ENCODE assay signal across 20 mouse cellular contexts in the genomic region with DNA sequence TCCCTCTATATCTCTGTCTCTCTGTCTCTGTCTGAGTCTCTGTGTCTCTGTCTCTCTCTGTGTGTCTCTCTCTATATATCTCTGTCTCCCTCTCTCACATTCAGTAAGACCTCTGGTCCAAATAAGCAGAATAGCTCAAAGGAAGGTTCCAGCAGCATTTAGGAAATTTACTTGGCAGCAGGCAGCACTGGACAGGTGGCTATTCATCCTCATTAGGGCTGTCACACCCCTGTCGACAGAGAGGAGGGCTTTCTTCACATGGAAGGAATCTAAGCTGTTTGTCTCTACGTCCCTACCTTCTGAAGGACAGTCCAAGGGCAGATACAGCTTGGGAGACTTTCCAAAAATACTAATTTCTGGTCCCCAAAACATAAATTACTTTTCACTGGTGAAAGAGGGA.
"Had no signal": no experiment of that assay in that cellular context is flagged by ENCODE, and none has a peak within 500 bp of the region (broad histone marks: within the 10 kb centered on the region; RNA-seq: fewer than 3 reads in every experiment).

No protein-coding gene starts in this region.

- DNase-seq: kidney, postnatal 25 days; layer of hippocampus, adult 9-11 months; liver; lung, adult 18-20 months; lung, postnatal 10 days; lung, postnatal 36 days; thymus, adult 18-20 months; thymus, postnatal 36 days had no signal

- H3K36me3 ChIP-seq: limb, embryonic 10.5 days; limb, embryonic 13.5 days; liver, embryonic 12.5 days; liver, embryonic 15.5 days; lung, embryonic 15.5 days; midbrain, embryonic 10.5 days; midbrain, embryonic 13.5 days had no signal

- H3K9ac ChIP-seq: limb, embryonic 13.5 days; liver, embryonic 12.5 days; liver, embryonic 15.5 days; lung, embryonic 15.5 days; midbrain, embryonic 13.5 days had no signal

- H3K4me1 ChIP-seq: limb, embryonic 10.5 days; limb, embryonic 13.5 days; liver, embryonic 12.5 days; liver, embryonic 15.5 days; lung, embryonic 15.5 days; megakaryocyte, embryonic 14.5 days; midbrain, embryonic 13.5 days had no signal

- H3K27me3 ChIP-seq: limb, embryonic 13.5 days; liver, embryonic 12.5 days; liver, embryonic 15.5 days; lung, embryonic 15.5 days; megakaryocyte, embryonic 14.5 days; midbrain, embryonic 13.5 days had no signal

- H3K4me3 ChIP-seq: layer of hippocampus, adult 2 months; limb, embryonic 10.5 days; limb, embryonic 13.5 days; liver, embryonic 12.5 days; liver, embryonic 15.5 days; lung, embryonic 15.5 days; megakaryocyte, embryonic 14.5 days; midbrain, embryonic 10.5 days; midbrain, embryonic 13.5 days; myocyte had no signal

- H3K27ac ChIP-seq: kidney, postnatal 0 days; layer of hippocampus, adult 2 months; limb, embryonic 10.5 days; limb, embryonic 13.5 days; liver, embryonic 12.5 days; liver, embryonic 15.5 days; lung, embryonic 15.5 days; midbrain, embryonic 10.5 days; midbrain, embryonic 13.5 days had no signal

- H3K9me3 ChIP-seq: limb, embryonic 10.5 days; limb, embryonic 13.5 days; liver, embryonic 12.5 days; liver, embryonic 15.5 days; lung, embryonic 15.5 days; midbrain, embryonic 10.5 days; midbrain, embryonic 13.5 days had no signal

- ATAC-seq: liver, embryonic 12.5 days; midbrain, embryonic 13.5 days; midbrain, embryonic 16.5 days had no signal

- H3K4me2 ChIP-seq: limb, embryonic 13.5 days; liver, embryonic 12.5 days; liver, embryonic 15.5 days; lung, embryonic 15.5 days; midbrain, embryonic 13.5 days had no signal
